Mouse (Mus musculus): ENCODE data around the gene Hunk.

DNA sequence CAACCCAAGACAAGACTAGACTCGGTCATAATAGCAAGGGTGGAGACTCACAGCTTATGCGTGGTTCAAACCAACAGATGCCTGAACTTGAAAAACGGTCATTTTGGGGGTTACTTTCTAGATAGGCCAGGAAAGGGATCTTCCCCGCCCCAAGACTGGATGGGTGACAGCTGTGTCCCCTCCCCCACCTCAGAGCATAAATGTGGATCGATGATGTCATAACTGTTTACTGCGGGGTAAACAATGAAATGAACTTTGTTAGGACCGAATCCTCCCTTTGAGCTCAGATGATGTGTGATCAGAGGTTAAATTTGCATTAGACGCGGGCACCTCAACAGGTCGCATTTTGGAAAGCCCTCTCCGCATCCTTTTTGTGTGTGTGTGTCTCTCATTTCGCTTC lies 967 bp upstream of the Hunk start:
- TF ChIP-seq POLR2A (IDR thresholded peaks at IDR 0.05; ENCODE audit: insufficient read length, low read depth) (no peak), USF1 (IDR thresholded peaks at IDR 0.05; ENCODE audit: low read depth) (no peak), CEBPB (IDR thresholded peaks at IDR 0.05; ENCODE audit: insufficient read depth, poor library complexity, severe bottlenecking) (no peak), MYOG (IDR thresholded peaks at IDR 0.05; ENCODE audit: control insufficient read depth in 1 of 3, insufficient read depth in 1 of 3, insufficient read length in 2 of 3, low read depth in 2 of 3) (no peak), E2F4 (IDR thresholded peaks at IDR 0.05; ENCODE audit: insufficient read depth) (no peak), POLR2AphosphoS2 (IDR thresholded peaks at IDR 0.05; ENCODE audit: insufficient read length, low read depth) (no peak), MAX (IDR thresholded peaks at IDR 0.05; ENCODE audit: low read depth) (no peak), MYOD1 (IDR thresholded peaks at IDR 0.05; ENCODE audit: control insufficient read depth in 1 of 3, insufficient read length in 2 of 3, low read depth in 2 of 3) (no peak), SRF (IDR thresholded peaks at IDR 0.05; ENCODE audit: control insufficient read depth, insufficient read length, low read depth) (no peak)
